Mouse (Mus musculus) olfactory bulb, adult 2 months (tissue): Measurements from ENCODE around the gene Inha. TPM values are rescaled to one million over a fixed set of nuclear protein-coding genes. Genes with fewer than 3 reads are reported as not detected.

Experiments
- H3K27ac ChIP-seq: fragments of 200-500 bp; 2 replicates; pipeline ENCODE4 v1.5.1; 2012; ENCODE audit warnings: low read depth, low read length; ENCODE audit not compliant: insufficient read depth
- H3K4me1 ChIP-seq: fragments of 200-500 bp; 2 replicates; pipeline ENCODE4 v1.6.1; 2012; ENCODE audit warnings: low read length; ENCODE audit not compliant: control insufficient read depth, insufficient read depth
- H3K4me3 ChIP-seq: fragments of 200-500 bp; 2 replicates; pipeline ENCODE4 v1.5.1; 2012; ENCODE audit warnings: mild to moderate bottlenecking, low read depth, low read length, moderate library complexity; ENCODE audit not compliant: insufficient read depth
- CTCF ChIP-seq: fragments of 200-500 bp; IDR thresholded peaks from 2 replicates; pipeline ENCODE4 v1.5.1; 2012; ENCODE audit warnings: low read depth, mild to moderate bottlenecking, low read length, moderate library complexity; ENCODE audit not compliant: insufficient read depth
- POLR2A ChIP-seq: fragments of 200-500 bp; IDR thresholded peaks from 2 replicates; pipeline ENCODE4 v1.6.1; 2012; ENCODE audit warnings: mild to moderate bottlenecking, low read depth, low read length, moderate library complexity; ENCODE audit not compliant: insufficient read depth
- WGBS: fragments of 180-500 bp; shearing (Covaris S2); methylation state at CpG from one replicate; pipeline ENCODE4 v1.1.7; 2018; 5-methylcytosine and 5-hydroxymethylcytosine counted together
- polyA plus RNA-seq: library from polyadenylated mRNA; stranded (reverse); fragments of >200 nt; gene quantifications from 2 replicates; pipeline ENCODE4 v1.2.4, GENCODE M21; 2012; ENCODE audit warnings: low replicate concordance; ENCODE audit not compliant: missing spikeins, insufficient read depth, insufficient read length

Inha gene
- not detected in 2 replicates for polyA plus RNA-seq

GRCm38 (mm10) chr1:75507006-75507405 is at the start of gene Inha:
Inha (plus strand) TSS chr1:75507077.
- Histone ChIP-seq H3K4me1 (peaks cover 27% of the 10 kb centered on the region), H3K4me3 (peak within 1 kb of the TSS; percentile 83), H3K27ac (peak within 1 kb of the TSS; percentile 70; the same call in 1 of the 2 replicates)
- TF ChIP-seq CTCF (no peak), POLR2A (no peak)
- 70% methylated on average over 10 of the region's 10 CpGs for WGBS

- WGBS: 13% methylated on average over 10 of the region's 10 CpGs
- Histone ChIP-seq H3K4me1 (peaks cover 57% of the 10 kb centered on the region), H3K27ac (no peak overlapping the region), H3K4me3 (no peak overlapping the region)
- TF ChIP-seq CTCF: no peak
- no peak for TF ChIP-seq POLR2A
These were observed 49.2 kb upstream of the Inha start for GRCm38 (mm10) chr1:75457710-75458024.

- Histone ChIP-seq H3K27ac (peak overlapping the region; percentile 33; the same call in 1 of the 2 replicates), H3K4me1 (peaks cover 54% of the 10 kb centered on the region), H3K4me3 (peak overlapping the region; percentile 20)
- TF ChIP-seq CTCF: no peak
- TF ChIP-seq POLR2A: no peak
- 10% methylated on average over 42 of the region's 42 CpGs for WGBS
These were observed 48.7 kb upstream of the Inha start for GRCm38 (mm10) chr1:75458025-75458788.

- 13% methylated on average over 23 of the region's 23 CpGs for WGBS
- no peak overlapping the region for H3K27ac ChIP-seq
- TF ChIP-seq CTCF: no peak
- no peak for TF ChIP-seq POLR2A
- peaks cover 48% of the 10 kb centered on the region for H3K4me1 ChIP-seq
- H3K4me3 ChIP-seq: peak overlapping the region; percentile 20
These were observed 47.8 kb upstream of the Inha start for GRCm38 (mm10) chr1:75458789-75459684.

GRCm38 (mm10) chr1:75460297-75460696 is 46.6 kb upstream of the Inha start:
- H3K4me3 ChIP-seq: no peak overlapping the region
- peaks cover 39% of the 10 kb centered on the region for H3K4me1 ChIP-seq
- no peak for TF ChIP-seq POLR2A
- TF ChIP-seq CTCF: no peak
- 48% methylated on average over 7 of the region's 7 CpGs for WGBS
- H3K27ac ChIP-seq: no peak overlapping the region

- H3K4me3 ChIP-seq: no peak overlapping the region
- peaks cover 22% of the 10 kb centered on the region for H3K4me1 ChIP-seq
- 91% methylated on average over 1 of the region's 1 CpGs for WGBS
- no peak overlapping the region for H3K27ac ChIP-seq
- no peak for TF ChIP-seq POLR2A
- TF ChIP-seq CTCF: no peak
These were observed 44.2 kb upstream of the Inha start for GRCm38 (mm10) chr1:75462636-75463035.

- H3K4me1 ChIP-seq: peaks cover 14% of the 10 kb centered on the region
- H3K4me3 ChIP-seq: no peak overlapping the region
- TF ChIP-seq POLR2A: no peak
- no peak for TF ChIP-seq CTCF
- 91% methylated on average over 5 of the region's 5 CpGs for WGBS
- no peak overlapping the region for H3K27ac ChIP-seq
These were observed 43.1 kb upstream of the Inha start for GRCm38 (mm10) chr1:75463652-75464204.

- 8% methylated on average over 14 of the region's 14 CpGs for WGBS
- TF ChIP-seq POLR2A: no peak
- peak; percentile 97 for TF ChIP-seq CTCF
- H3K4me1 ChIP-seq: peaks cover 7% of the 10 kb centered on the region
- H3K4me3 ChIP-seq: no peak overlapping the region
- H3K27ac ChIP-seq: no peak overlapping the region
These were observed 39.5 kb upstream of the Inha start for GRCm38 (mm10) chr1:75467215-75467927.
